Mouse (Mus musculus): ENCODE measurements at regions not wholly inside any gene's neighbourhood (a gene's known extent, or its start where the extent isn't known, plus 50 kb on each side); places are given as distances from the start of the nearest gene placed in this dataset.

DNA sequence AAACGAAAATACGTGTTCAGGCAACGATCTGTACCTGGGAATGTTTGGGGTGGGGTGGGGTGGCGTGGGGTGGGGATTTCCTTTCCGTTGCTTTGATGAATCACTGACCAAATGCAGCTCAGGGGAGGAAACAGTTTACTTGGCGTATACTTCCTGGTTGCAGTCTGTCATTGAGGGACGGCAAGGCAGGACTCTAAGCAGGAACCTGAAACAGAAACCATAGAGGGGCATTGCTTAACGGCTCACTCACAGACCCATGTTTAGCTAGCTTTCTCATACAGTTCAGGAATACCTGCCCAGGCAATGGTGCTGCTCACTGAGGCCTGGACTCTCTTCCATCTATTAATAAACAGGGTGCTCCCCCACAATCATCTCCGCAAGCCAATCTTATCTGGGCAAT lies 55.1 kb upstream of the Smox start:
- no peak for TF ChIP-seq CTCF (IDR thresholded peaks at IDR 0.05; ENCODE audit: low read depth, low read length)
- TF ChIP-seq POLR2A (IDR thresholded peaks at IDR 0.05; ENCODE audit: extremely low read depth, insufficient read depth, low read length) = no peak
- H3K4me3 ChIP-seq (ENCODE audit: insufficient read depth, low read depth, low read length) = no peak overlapping the region
- H3K4me1 ChIP-seq (ENCODE audit: control insufficient read depth, insufficient read depth, low read length) = no peaks in the 10 kb centered on the region
- no peak overlapping the region for H3K27ac ChIP-seq (replicated peaks; ENCODE audit: insufficient read depth, low read depth, low read length)
- DNase-seq (ENCODE audit: extremely low read depth, low read depth, low spot score) = peak; percentile 8
- H3K79me2 ChIP-seq (ENCODE audit: control insufficient read depth, insufficient read depth, low read length) = no peaks in the 10 kb centered on the region
- H3K9ac ChIP-seq (ENCODE audit: low read depth, low read length) = no peak overlapping the region
- WGBS = 80% methylated on average over 9 of the region's 9 CpGs
- H3K27me3 ChIP-seq (ENCODE audit: control insufficient read depth, insufficient read depth, low read length) = no peaks in the 10 kb centered on the region
- H3K36me3 ChIP-seq (ENCODE audit: control insufficient read depth, insufficient read depth, low read length) = no peaks in the 10 kb centered on the region

DNA sequence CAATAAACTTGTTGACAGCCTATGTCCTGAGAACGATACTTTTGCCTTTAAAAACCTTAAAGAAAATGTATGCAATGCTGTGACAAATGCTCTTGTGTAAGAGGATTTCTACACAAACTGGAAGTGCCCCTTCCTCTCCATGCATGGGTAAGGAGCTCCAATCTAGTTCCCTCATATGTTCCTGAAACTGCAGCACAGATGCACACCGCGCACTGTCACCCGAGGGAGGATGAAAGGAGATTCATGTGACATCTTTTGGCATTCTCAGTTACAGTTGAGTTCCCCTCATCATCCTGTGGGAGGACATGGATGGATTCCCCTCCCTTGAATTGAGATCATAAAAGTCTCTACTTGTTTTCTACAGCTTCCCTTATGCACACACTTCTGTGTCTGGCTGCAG lies 60.8 kb upstream of the Smox start:
- Histone ChIP-seq H3K9ac (ENCODE audit: low read depth, low read length) (no peak overlapping the region), H3K27ac (replicated peaks; ENCODE audit: insufficient read depth, low read depth, low read length) (no peak overlapping the region), H3K36me3 (ENCODE audit: control insufficient read depth, insufficient read depth, low read length) (no peaks in the 10 kb centered on the region), H3K79me2 (ENCODE audit: control insufficient read depth, insufficient read depth, low read length) (no peaks in the 10 kb centered on the region), H3K4me3 (ENCODE audit: insufficient read depth, low read depth, low read length) (no peak overlapping the region), H3K27me3 (ENCODE audit: control insufficient read depth, insufficient read depth, low read length) (no peaks in the 10 kb centered on the region), H3K4me1 (ENCODE audit: control insufficient read depth, insufficient read depth, low read length) (no peaks in the 10 kb centered on the region; the same call in 1 of the 2 replicates)
- DNase-seq (ENCODE audit: extremely low read depth, low read depth, low spot score) = no peak
- WGBS = 88% methylated on average over 4 of the region's 4 CpGs
- no peak for TF ChIP-seq POLR2A (IDR thresholded peaks at IDR 0.05; ENCODE audit: extremely low read depth, insufficient read depth, low read length)
- no peak for TF ChIP-seq CTCF (IDR thresholded peaks at IDR 0.05; ENCODE audit: low read depth, low read length)

DNA sequence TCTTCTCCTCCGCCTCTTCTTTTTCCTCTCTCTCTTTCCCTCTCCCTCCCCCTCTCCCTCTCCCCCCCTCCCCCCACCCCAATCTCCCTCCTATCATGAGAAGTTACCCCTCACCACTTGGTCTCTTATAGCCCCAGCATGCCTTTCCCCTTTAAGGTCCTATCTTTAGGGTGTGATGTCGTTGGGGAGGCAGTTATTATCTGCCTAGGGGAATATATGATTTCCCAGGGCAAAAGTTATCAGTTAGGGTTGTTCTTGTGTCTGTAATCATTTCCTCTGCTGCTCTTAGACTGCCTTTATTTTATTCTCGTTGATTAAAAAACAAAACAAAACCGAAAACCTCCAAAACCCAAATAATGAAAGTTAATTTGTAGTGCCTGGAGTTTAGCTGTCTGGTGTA lies 63.2 kb upstream of the Smox start:
- Histone ChIP-seq H3K27me3 (ENCODE audit: control insufficient read depth, insufficient read depth, low read length) (no peaks in the 10 kb centered on the region), H3K27ac (replicated peaks; ENCODE audit: insufficient read depth, low read depth, low read length) (no peak overlapping the region), H3K36me3 (ENCODE audit: control insufficient read depth, insufficient read depth, low read length) (no peaks in the 10 kb centered on the region), H3K4me3 (ENCODE audit: insufficient read depth, low read depth, low read length) (no peak overlapping the region), H3K9ac (ENCODE audit: low read depth, low read length) (no peak overlapping the region), H3K4me1 (ENCODE audit: control insufficient read depth, insufficient read depth, low read length) (no peaks in the 10 kb centered on the region; the same call in 1 of the 2 replicates), H3K79me2 (ENCODE audit: control insufficient read depth, insufficient read depth, low read length) (no peaks in the 10 kb centered on the region)
- no peak for DNase-seq (ENCODE audit: extremely low read depth, low read depth, low spot score)
- WGBS = 68% methylated on average over 4 of the region's 4 CpGs
- TF ChIP-seq CTCF (IDR thresholded peaks at IDR 0.05; ENCODE audit: low read depth, low read length) (no peak), POLR2A (IDR thresholded peaks at IDR 0.05; ENCODE audit: extremely low read depth, insufficient read depth, low read length) (no peak)

DNA sequence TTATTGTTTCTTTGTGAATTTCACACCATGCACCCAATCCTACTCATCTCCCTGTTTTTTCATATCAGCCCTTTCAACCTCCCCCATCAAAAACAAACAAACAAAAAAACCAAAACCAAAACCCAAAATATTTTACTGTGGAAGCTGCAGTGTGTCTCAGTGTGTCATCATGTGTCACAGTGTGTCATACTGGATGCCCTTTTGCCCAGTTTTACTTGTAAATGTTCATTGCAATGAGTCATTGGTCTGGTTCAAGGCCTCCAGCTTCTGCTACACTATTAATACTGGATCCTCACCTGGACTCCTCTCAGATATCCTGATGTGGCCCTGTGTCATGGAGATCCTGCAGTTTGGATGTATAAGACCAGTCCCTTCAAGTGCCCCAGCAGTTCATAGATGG lies 64.4 kb upstream of the Smox start:
- H3K4me3 ChIP-seq (ENCODE audit: insufficient read depth, low read depth, low read length) = no peak overlapping the region
- H3K9ac ChIP-seq (ENCODE audit: low read depth, low read length) = no peak overlapping the region
- no peak overlapping the region for H3K27ac ChIP-seq (replicated peaks; ENCODE audit: insufficient read depth, low read depth, low read length)

DNA sequence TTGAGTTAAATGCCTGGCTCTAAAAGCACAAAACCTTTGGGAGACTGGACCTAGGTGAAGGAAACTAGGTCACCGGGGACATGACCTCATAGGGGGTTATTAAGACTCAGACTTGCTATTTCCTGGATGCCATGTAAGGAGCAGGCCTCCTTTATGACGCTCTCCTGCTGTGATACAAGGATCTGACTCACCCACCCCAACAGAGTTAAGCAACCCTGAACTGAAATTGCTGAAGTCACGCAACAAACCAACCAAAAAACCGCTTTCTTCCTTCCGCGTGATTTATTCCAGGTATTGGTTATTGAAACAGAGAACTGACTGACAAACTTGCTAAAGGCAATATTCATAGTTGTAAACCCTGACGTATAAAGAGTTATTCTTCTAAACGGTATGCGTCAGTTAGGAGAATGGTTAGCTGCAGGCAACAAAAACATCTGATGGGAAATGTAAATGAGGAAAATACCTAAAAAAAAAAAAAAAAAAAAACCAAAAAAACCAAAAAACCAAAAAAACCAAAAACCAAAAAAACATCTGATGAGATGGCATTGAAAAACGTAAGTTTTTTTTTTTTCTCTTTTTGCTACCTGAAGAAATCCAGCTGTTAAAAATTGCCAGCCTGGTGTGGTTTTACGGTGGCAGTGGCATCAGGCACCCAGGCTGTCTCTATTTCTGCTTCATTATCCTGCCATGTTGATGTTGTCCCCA lies 67.5 kb upstream of the Smox start:
- H3K4me1 ChIP-seq (ENCODE audit: control insufficient read depth, insufficient read depth, low read length) = no peaks in the 10 kb centered on the region; the same call in 1 of the 2 replicates
- H3K27ac ChIP-seq (replicated peaks; ENCODE audit: insufficient read depth, low read depth, low read length) = no peak overlapping the region
- no peak overlapping the region for H3K9ac ChIP-seq (ENCODE audit: low read depth, low read length)
- TF ChIP-seq CTCF (IDR thresholded peaks at IDR 0.05; ENCODE audit: low read depth, low read length) (no peak), POLR2A (IDR thresholded peaks at IDR 0.05; ENCODE audit: extremely low read depth, insufficient read depth, low read length) (no peak)
- H3K4me3 ChIP-seq (ENCODE audit: insufficient read depth, low read depth, low read length) = no peak overlapping the region
- 83% methylated on average over 11 of the region's 11 CpGs for WGBS
- no peaks in the 10 kb centered on the region for H3K36me3 ChIP-seq (ENCODE audit: control insufficient read depth, insufficient read depth, low read length)
- H3K27me3 ChIP-seq (ENCODE audit: control insufficient read depth, insufficient read depth, low read length) = no peaks in the 10 kb centered on the region
- DNase-seq (ENCODE audit: extremely low read depth, low read depth, low spot score) = no peak
- H3K79me2 ChIP-seq (ENCODE audit: control insufficient read depth, insufficient read depth, low read length) = no peaks in the 10 kb centered on the region

More for the DNA sequence above, 64.4 kb upstream of the Smox start:
- no peaks in the 10 kb centered on the region for H3K36me3 ChIP-seq (ENCODE audit: control insufficient read depth, insufficient read depth, low read length)
- H3K4me1 ChIP-seq (ENCODE audit: control insufficient read depth, insufficient read depth, low read length) = no peaks in the 10 kb centered on the region; the same call in 1 of the 2 replicates
- no peak for TF ChIP-seq CTCF (IDR thresholded peaks at IDR 0.05; ENCODE audit: low read depth, low read length)
- no peak for TF ChIP-seq POLR2A (IDR thresholded peaks at IDR 0.05; ENCODE audit: extremely low read depth, insufficient read depth, low read length)
- H3K79me2 ChIP-seq (ENCODE audit: control insufficient read depth, insufficient read depth, low read length) = no peaks in the 10 kb centered on the region
- no peaks in the 10 kb centered on the region for H3K27me3 ChIP-seq (ENCODE audit: control insufficient read depth, insufficient read depth, low read length)
- peak; percentile 43 for DNase-seq (ENCODE audit: extremely low read depth, low read depth, low spot score)

DNA sequence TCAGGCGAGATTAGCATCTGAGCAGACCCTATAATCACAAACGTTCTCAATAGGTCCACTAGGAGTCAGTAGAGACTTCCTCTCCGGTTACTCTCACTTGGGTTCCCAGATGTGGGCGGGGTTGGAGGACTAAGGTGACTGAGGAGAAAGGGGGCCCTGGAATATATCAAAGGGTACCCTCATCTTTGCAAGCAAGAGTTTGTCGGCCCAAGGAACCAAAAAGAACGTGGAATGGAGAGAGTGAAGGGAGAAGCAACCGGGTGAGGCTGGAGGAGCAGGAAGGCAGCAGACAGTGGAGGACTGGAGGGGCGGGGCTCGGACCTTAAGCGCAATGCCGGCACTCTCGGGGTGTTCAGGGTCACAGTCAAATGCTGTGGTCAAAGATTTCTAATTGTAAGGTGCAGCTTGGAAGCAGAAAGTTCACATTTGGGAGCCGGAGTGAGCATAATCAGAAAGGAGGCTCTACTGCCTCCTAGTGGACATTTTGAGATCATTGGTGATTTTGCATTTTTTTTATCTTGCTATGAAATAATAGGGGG lies 68.3 kb upstream of the Smox start:
- Histone ChIP-seq H3K4me3 (ENCODE audit: insufficient read depth, low read depth, low read length) (peak overlapping the region; percentile 56), H3K27me3 (ENCODE audit: control insufficient read depth, insufficient read depth, low read length) (no peaks in the 10 kb centered on the region), H3K79me2 (ENCODE audit: control insufficient read depth, insufficient read depth, low read length) (no peaks in the 10 kb centered on the region), H3K27ac (replicated peaks; ENCODE audit: insufficient read depth, low read depth, low read length) (no peak overlapping the region), H3K4me1 (ENCODE audit: control insufficient read depth, insufficient read depth, low read length) (no peaks in the 10 kb centered on the region; the same call in 1 of the 2 replicates), H3K36me3 (ENCODE audit: control insufficient read depth, insufficient read depth, low read length) (no peaks in the 10 kb centered on the region), H3K9ac (ENCODE audit: low read depth, low read length) (peak overlapping the region; percentile 45)
- TF ChIP-seq CTCF (IDR thresholded peaks at IDR 0.05; ENCODE audit: low read depth, low read length) (peak; percentile 51; the same call in 1 of the 2 replicates), POLR2A (IDR thresholded peaks at IDR 0.05; ENCODE audit: extremely low read depth, insufficient read depth, low read length) (no peak)
- WGBS = 1% methylated on average over 13 of the region's 13 CpGs
- DNase-seq (ENCODE audit: extremely low read depth, low read depth, low spot score) = peak; percentile 68
